Mouse (Mus musculus) stomach, postnatal 0 days (tissue): Measurements from ENCODE around the gene 2700049A03Rik.

Source experiments
- CTCF ChIP-seq: IDR thresholded peaks from 2 replicates; pipeline ENCODE4 v1.5.1; 2016; ENCODE audit warnings: antibody characterized with exemption, low read depth, mild to moderate bottlenecking, moderate library complexity
- EP300 ChIP-seq: optimal IDR thresholded peaks from 2 replicates; pipeline ENCODE3; 2016; ENCODE audit warnings: antibody characterized with exemption

DNA sequence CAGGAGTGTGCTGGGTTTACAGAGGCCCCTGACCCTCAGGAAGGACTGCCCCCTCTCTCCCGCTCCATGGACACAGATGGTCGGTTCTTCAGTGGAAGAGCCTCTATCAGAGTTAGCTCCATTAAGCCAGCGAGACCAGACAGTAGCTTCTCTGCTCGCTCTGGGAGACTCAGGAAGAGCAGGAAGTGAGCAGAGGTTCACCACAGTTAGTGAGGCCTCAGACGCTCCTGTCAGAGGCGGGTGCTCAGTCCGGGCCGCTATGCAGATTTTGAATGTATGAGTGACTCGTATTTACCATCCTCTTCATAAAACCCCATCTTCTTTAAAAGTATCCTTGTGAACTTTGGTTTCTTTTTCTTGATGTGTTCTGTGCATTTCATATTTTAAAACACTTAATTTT is 94.9 kb downstream of the 2700049A03Rik start:
- TF ChIP-seq CTCF = no peak
- no peak for TF ChIP-seq EP300
